Mouse (Mus musculus) T-helper 2 cell (primary cell): ENCODE data around the gene Scamp1.

ENCODE experiments used
- in situ Hi-C: fragments of 300-600 bp; cut with MboI, MseI; formaldehyde crosslinking; loops from one replicate; pipeline ENCODE4 v1.15.1; 2025; ENCODE audit warnings: high pct_unique_total_duplicates

Scamp1 gene

GRCm38 (mm10) chr13:94178401-94179040 is 107.1 kb downstream of the Scamp1 start:
- in situ Hi-C loops, result loop anchor here (25.0 kb wide), 1 partner anchor 1766 kb away; no protein-coding TSS in a partner anchor

DNA sequence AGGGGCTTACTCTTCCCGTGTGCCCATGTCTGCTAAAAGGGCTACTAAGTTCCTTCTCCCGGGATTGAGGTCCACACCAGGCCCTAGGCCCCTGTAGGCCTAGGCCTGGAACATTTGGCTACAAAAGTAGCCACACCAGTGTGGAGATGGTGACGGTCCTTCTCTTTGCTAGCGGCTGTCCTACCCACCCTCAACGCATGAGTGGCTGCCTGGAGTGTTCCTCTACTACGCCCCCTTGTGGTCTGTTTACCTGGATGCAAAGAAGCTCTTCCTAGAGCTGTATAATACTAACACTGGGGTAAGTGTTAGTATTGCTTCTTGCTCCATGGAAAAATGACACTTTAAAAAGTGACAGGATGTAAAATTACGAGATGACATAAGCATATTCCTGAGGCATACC is 108.5 kb downstream of the Scamp1 start:
- in situ Hi-C loops, result loop anchor here (25.0 kb wide), 1 partner anchor 1765 kb away; no protein-coding TSS in a partner anchor

- in situ Hi-C loops, result loop anchor here (25.0 kb wide), 1 partner anchor 1763 kb away; no protein-coding TSS in a partner anchor
Observed at GRCm38 (mm10) chr13:94175379-94176050, 110.1 kb downstream of the Scamp1 start.

- in situ Hi-C loops, result loop anchor here (25.0 kb wide), 1 partner anchor 1762 kb away; no protein-coding TSS in a partner anchor
Observed at GRCm38 (mm10) chr13:94174577-94175279, 110.9 kb downstream of the Scamp1 start.

GRCm38 (mm10) chr13:94173633-94174576 is 111.8 kb downstream of the Scamp1 start:
- in situ Hi-C loops, result no loop called here

DNA sequence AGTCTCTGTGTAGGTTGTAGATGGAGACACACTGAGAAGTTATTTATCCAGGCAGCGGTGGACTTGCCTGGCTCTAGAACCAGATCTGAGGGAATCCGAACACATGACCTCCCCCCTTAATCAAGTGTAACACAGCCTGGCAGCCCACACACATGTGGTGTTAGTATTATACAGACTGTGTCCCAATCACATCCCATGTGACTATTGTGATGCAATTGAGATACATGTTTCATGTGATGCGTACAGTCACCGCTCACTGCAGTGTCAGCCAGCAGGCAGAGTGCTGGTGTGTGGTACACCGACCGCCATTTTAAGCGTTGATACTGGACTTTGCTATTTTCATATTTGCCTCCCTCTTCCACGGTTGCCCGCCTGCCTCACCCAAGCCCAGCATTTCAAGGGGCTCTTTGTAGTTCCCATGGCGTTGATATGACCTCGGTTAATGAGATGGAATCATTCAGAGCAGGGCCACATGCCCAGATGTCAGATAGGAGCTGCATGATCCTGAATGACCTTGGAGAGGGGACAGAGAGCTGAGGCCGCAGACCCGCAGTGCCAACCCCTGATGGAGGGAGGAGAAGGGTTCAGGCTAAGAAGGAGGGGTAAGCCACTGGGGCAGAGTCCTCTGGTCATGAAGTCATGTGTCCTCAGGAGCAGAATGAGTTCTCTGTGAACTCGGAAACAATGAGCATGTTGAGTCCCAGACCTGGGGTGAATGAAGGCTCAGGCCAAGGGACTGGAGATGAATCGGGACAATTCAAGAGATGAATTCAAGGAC is 112.9 kb downstream of the Scamp1 start:
- in situ Hi-C loops, result no loop called here

GRCm38 (mm10) chr13:94171612-94172011 is 114.0 kb downstream of the Scamp1 start:
- in situ Hi-C loops, result no loop called here

DNA sequence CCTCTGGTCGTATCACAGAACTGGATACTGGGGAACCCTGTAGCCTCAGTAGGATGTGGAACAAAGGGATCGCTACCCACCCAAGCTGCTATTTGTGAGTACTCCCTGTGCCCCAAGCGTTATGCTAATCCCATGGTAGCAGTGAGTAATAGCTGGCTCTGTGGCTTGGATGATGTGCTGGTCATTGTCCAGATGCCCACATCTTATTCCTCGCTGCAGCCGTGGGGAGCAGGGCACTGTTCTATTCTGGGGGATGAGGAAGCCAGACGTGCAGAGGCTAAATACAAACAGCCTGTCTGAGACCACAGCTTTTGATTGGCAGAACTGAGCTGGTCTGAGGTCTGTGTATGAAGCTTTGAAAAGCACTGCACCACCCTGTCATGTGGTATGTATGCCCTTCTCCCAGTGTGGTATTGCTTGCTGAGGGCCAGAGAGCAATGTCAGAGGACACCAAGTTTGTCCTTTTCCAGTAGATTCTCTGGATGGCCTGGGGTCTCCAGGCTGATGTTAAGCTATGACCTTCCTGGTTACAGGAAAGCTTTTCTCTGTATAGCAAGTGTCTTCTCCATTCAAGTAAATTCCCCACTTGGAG is 116.2 kb downstream of the Scamp1 start:
- in situ Hi-C loops, result no loop called here

- in situ Hi-C loops, result no loop called here
Observed at GRCm38 (mm10) chr13:94168319-94168718, 117.3 kb downstream of the Scamp1 start.

DNA sequence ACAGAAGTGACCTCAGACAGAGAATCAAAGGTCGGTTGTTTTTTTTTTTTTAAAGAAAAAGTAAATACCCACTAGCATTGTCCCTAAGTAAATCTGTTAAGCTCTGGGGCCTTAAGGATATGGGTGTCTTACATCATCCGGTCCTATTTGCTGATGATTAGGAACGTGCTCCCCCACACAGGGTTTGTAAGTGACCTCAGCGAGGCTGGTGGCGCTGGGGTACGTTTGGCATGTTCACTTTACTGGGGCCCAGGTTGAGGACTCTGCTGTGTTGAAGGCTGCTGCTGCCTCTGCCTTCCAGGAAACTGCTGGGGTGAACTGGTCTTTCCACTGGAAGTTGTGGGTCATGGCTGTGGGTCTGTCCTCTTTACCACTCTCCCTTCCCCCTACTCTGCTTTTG is 121.2 kb downstream of the Scamp1 start:
- in situ Hi-C loops, result no loop called here

GRCm38 (mm10) chr13:94159478-94160220 is 126.0 kb downstream of the Scamp1 start:
- in situ Hi-C loops, result no loop called here

- in situ Hi-C loops, result no loop called here
Observed at GRCm38 (mm10) chr13:94158864-94159477, 126.7 kb downstream of the Scamp1 start.

DNA sequence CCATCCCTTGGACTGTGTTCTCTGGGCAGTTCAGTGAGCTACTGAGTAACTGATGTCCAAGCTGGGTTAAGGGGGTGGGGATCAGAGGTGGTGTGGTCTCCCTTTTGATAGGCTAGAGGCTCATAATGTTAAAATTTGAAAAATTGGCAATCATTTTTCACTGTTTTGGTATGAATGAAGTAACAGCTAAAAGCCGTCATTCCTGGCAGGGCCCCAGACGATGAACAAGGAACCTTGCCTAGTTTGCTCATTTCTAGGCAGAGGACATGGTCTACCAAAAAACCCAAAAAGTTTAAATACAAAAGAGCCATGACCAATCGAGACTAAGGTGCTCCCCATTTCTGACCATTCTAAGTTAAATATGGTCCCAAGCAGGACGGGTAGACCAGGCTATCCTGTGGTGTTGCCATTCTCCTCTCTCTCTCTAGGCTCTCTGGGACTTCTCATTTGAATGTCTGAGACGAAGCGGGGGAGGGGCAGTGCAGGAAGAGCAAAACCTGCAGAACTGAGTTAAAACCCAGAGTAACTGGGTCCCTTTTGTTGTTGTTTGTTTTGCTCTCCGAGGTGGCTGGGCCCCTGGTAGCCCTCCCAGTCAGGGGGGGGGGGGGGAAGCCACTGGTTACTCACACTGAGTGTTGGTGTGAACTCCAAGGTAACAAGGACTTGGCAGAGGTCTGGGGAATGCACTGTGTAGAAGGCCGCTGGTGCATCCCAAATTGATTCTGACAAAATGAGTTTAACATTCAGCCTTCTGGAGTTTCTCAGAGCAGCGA is 129.8 kb downstream of the Scamp1 start:
- in situ Hi-C loops, result no loop called here

- in situ Hi-C loops, result loop anchor here (5.0 kb wide), 1 partner anchor 37 kb away; no protein-coding TSS in a partner anchor
Observed at GRCm38 (mm10) chr13:94154512-94155296, 131.0 kb downstream of the Scamp1 start.

GRCm38 (mm10) chr13:94153658-94154057 is 132.0 kb downstream of the Scamp1 start:
- in situ Hi-C loops, result loop anchor here (5.0 kb wide), 1 partner anchor 36 kb away; no protein-coding TSS in a partner anchor

GRCm38 (mm10) chr13:94152836-94153235 is 132.8 kb downstream of the Scamp1 start:
- in situ Hi-C loops, result loop anchor here (5.0 kb wide), 1 partner anchor 36 kb away; no protein-coding TSS in a partner anchor
